Mouse (Mus musculus) right cerebral cortex, postnatal 4 days (tissue): ENCODE data around the gene Grik3.

Experiments used
- DNase-seq: peaks from one replicate; pipeline ENCODE4 v3.0.0-alpha.2; 2022

Gene Grik3

GRCm38 (mm10) chr4:125730751-125731150 lies 240.3 kb downstream of the Grik3 start:
- DNase-seq, result no peak

- no peak for DNase-seq
Measured at GRCm38 (mm10) chr4:125736783-125737182, 246.3 kb downstream of the Grik3 start.

GRCm38 (mm10) chr4:125738825-125739224 lies 248.3 kb downstream of the Grik3 start:
- no peak for DNase-seq

GRCm38 (mm10) chr4:125742162-125742571 lies 251.7 kb downstream of the Grik3 start:
- no peak for DNase-seq

GRCm38 (mm10) chr4:125745902-125746301 lies 255.4 kb downstream of the Grik3 start:
- no peak for DNase-seq

- no peak for DNase-seq
Measured at GRCm38 (mm10) chr4:125756393-125756792, 265.9 kb downstream of the Grik3 start.

- no peak for DNase-seq
Measured at GRCm38 (mm10) chr4:125760326-125760725, 269.8 kb downstream of the Grik3 start.

GRCm38 (mm10) chr4:125763056-125763455 lies 272.6 kb downstream of the Grik3 start:
- no peak for DNase-seq
